Mouse (Mus musculus) T-helper 1 cell (primary cell): ENCODE measurements around the gene Ebf3.

Source experiments
- in situ Hi-C: fragments of 300-600 bp; cut with MboI, MseI; formaldehyde crosslinking; loops from one replicate; pipeline ENCODE4 v1.15.1; 2025; ENCODE audit warnings: high pct_unique_total_duplicates

The Ebf3 gene

GRCm38 (mm10) chr7:137313904-137314691, at the start of gene Ebf3:
Ebf3 (minus strand) TSS chr7:137314445.
- in situ Hi-C loops: no loop called here

DNA sequence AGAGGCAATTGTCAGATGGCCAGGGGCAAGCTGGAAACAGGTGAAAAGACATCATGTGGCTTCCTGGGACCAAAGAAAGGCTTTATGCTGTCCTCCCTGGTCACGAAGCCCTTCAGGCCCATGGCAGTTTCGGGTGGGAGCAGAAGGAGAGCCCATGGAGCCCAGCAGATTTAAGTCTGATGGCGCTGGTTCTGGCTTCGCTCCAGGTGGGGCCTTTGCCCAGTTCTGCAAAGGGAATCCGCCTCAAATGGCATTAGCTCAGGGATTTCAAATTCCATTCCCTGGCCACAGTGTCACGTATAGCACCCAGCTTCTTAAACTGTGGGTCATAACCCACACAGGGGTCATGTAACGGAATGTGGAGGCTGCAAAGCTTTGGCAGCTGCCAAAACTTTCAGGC, 32.6 kb upstream of the Ebf3 start:
- in situ Hi-C loops: no loop called here

DNA sequence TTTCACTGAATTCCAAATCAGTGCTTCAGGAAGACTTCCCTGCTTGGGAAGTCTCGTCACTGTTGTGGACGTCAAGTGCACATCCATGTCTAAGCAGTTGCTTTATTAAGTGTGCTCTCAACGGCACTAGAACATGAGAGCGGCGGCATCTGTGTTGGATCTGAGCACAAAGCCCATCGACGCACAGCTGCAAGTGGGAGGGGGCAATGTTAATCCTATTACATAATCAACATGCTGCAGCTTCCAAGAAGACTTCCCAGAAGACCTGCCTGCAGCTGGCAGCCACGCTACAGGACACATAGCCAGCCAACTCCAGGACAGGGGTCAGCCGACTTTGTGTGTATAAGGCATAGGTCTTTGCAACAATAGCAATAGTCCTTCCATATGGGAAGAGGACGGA, 31.8 kb upstream of the Ebf3 start:
- in situ Hi-C loops: no loop called here

- in situ Hi-C loops: loop anchor here (10.0 kb wide), 1 partner anchor 1819 kb away; no protein-coding TSS in a partner anchor
Observed at GRCm38 (mm10) chr7:137333951-137334350, 19.7 kb upstream of the Ebf3 start.

DNA sequence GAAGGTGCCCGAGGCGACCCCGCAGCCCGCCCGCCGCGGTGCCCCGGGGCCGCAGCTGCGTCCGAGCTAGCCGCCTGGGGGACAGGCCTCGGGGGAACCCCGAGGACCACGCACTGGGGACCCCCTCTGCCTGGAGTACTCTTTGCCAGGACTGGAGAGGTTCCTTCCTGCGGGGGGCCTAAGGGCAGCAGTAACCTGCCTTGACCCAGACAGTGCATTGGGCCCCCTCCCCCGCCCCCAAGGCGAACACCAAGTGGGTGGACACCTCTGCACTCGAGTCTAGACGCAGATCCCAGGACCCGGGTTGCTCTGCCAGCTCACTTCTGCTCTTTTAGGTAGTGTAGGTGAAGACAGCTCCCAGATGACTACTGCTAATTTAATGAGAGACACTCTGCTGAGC, 8.7 kb upstream of the Ebf3 start:
- in situ Hi-C loops: no loop called here

GRCm38 (mm10) chr7:137321961-137322784, 7.9 kb upstream of the Ebf3 start:
- in situ Hi-C loops: no loop called here

DNA sequence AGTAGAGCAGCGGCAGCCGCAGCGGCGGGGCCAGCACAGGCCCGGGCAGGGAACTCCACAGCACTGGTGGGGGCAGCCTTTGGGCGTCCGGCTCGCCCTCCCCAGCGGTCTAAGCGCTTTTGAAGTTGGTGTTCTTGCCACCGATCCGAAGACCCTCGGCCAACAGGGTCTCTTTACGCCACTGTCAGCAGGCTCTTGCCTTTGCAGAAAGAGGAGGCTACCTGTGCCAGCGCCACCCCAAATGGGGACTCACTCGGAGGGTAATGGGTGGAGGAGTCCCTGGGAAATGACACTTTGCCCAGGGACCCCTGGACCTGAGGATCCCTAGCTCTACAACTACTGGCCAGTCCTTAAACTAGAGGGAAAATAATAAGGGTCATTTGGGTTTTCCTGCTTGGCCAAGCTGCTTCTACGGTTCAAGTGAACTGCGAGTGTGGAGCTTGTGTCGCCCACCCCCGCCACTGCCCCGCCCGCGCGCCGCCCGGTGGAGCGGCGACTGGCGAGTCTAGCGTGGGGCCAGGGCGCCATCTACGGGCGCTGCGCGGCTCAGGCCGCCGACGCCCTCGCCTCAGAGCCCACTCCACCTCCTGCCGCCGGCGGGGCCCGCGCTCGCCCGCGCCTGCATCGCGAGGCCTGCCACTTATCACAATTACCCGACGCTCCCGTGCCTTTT, 7.0 kb upstream of the Ebf3 start:
- in situ Hi-C loops: no loop called here

DNA sequence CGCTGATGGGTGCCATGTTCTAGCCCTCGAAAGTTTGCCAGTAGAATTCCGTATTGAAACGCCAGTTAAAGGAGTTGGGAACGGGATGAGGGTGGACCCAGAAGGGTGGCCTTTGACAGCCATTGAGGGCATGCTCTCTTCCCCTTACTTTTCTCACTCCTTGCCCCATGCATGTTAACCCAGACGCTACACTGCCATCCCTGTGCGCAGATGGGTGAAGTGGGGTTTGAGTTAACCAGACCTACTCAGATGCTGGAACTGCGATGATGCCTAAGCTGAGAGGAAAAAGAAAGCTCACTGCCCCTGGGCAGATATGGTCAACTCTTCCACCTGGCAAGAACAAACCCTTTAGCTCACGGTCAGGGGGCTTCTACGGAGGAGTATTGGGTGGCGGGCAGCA, 6.1 kb upstream of the Ebf3 start:
- in situ Hi-C loops: no loop called here

DNA sequence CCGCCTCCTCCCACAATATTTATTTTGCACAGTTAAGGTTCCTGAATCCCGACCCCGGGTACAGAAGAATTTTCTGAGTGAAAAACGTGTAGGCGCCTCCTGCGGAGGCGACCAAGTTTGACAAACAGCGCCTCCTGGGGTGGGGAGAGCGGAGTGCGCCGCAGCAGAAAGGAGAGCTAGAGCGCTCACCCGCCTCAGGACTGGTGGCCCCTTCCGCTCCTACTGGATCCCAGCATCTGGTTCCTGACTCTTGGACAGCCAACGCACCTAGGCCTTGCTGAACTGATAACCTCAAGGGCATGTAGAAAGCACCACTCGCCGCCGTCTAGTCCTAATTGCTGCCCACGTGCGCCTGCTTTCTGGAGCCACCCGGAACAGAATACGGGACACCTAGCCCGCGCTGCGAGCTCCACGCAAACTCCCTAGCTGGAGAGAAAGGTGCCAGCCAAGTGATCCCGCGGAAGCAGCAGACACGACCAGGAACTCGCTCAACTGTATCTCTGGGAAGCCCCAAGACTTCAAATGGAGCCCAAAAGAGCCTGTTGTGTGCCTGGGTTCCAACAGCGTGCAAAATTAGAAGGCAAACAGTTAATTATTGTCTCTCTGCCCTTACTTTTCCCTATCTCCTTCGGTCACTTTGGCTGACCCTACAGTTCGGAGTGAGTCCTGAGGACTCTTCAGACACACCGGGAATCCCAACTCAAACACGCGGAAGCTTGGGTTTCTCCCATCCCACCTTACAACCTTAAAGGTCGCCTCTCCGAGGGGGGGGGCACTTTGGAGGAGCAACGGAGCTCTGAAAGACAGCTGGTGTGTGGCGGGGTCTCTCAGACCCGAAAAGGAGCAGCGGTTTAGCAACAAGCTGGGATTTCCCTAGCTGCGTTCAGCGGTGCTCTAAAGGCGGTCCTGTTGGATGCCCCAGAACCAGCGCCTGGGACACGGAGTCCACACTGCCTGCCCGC, 5.0 kb upstream of the Ebf3 start:
- in situ Hi-C loops: loop anchor here (5.0 kb wide), 2 partner anchors 93 to 1527 kb away; partner anchors contain the start of gene 9430038I01Rik

GRCm38 (mm10) chr7:137318383-137318775, 4.1 kb upstream of the Ebf3 start:
- in situ Hi-C loops: loop anchor here (5.0 kb wide), 2 partner anchors 94 to 1526 kb away; partner anchors contain the start of gene 9430038I01Rik

- in situ Hi-C loops: loop anchor here (5.0 kb wide), 2 partner anchors 94 to 1526 kb away; partner anchors contain the start of gene 9430038I01Rik
Observed at GRCm38 (mm10) chr7:137317659-137318382, 3.6 kb upstream of the Ebf3 start.

GRCm38 (mm10) chr7:137316926-137317658, 2.8 kb upstream of the Ebf3 start:
- in situ Hi-C loops: loop anchor here (5.0 kb wide), 2 partner anchors 95 to 1525 kb away; partner anchors contain the start of gene 9430038I01Rik

GRCm38 (mm10) chr7:137316181-137316925, 2.1 kb upstream of the Ebf3 start:
- in situ Hi-C loops: loop anchor here (5.0 kb wide), 2 partner anchors 96 to 1524 kb away; partner anchors contain the start of gene 9430038I01Rik

DNA sequence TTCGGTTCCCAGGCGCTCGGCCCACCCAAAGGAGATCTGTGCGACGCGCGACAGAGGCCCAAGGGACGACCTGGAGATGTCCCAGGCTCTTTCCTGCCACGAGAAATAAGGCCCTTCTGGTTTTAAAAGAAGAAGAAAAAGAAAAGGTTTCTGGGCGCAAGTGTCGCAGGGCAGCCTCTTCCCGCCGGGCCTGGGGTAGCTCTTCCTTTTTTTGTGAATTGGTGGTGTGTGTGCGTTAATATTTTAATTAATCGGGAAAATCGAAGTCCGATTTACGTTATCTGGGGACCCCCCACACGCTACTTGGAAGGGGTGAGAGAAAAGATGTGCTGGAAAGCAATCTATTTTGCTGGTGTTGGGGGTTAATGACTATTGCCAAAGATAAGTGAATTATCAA, 1.3 kb upstream of the Ebf3 start:
- in situ Hi-C loops: loop anchor here (5.0 kb wide), 2 partner anchors 97 to 1523 kb away; partner anchors contain the start of gene 9430038I01Rik

- in situ Hi-C loops: loop anchor here (5.0 kb wide), 2 partner anchors 97 to 1523 kb away; partner anchors contain the start of gene 9430038I01Rik
Observed at GRCm38 (mm10) chr7:137314710-137315543, 682 bp upstream of the Ebf3 start.

GRCm38 (mm10) chr7:137313183-137313903, 902 bp downstream of the Ebf3 start:
- in situ Hi-C loops: no loop called here

DNA sequence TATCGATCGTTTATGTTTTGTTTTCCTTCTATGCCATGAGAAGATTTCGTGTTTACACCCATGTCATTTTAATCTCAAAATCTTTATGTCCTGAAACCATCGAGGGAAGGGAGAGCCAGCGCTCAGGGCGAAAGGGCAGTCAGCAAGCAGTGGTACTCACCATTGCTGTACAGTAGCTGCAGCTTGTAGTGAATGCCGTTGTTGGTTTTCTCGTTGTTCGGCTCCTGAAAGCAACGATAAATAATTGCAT, 1.4 kb downstream of the Ebf3 start:
- in situ Hi-C loops: no loop called here
